Mouse (Mus musculus): ENCODE measurements at regions not wholly inside any gene's neighbourhood (a gene's known extent, or its start where the extent isn't known, plus 50 kb on each side); places are given as distances from the start of the nearest gene placed in this dataset.

GRCm38 (mm10) chr16:21322437-21322836 is 100.5 kb upstream of the Vps8 start:
- no peak for TF ChIP-seq CTCF (conservative IDR thresholded peaks at IDR 0.05 in 1 of 2, IDR thresholded peaks at IDR 0.05 in 1 of 2; ENCODE audit: low read depth in 2 of 2, low read length in 2 of 2)
- TF ChIP-seq MAX (IDR thresholded peaks at IDR 0.05; ENCODE audit: low read length): no peak
- no peak for TF ChIP-seq SMC3 (IDR thresholded peaks at IDR 0.05; ENCODE audit: low read depth, low read length)
- no peak for TF ChIP-seq ELF1 (IDR thresholded peaks at IDR 0.05; ENCODE audit: low read depth, low read length)
- TF ChIP-seq CHD1 (IDR thresholded peaks at IDR 0.05; ENCODE audit: low read depth, low read length): no peak
- TF ChIP-seq POLR2A (IDR thresholded peaks at IDR 0.05; ENCODE audit: low read depth, low read length): no peak
- no peak for TF ChIP-seq RCOR1 (conservative IDR thresholded peaks at IDR 0.05; ENCODE audit: low read depth, low read length)

Measured in CH12.LX (cell line).